Mouse (Mus musculus) ES-E14 (cell line): ENCODE measurements around the gene Magi2. TPM values are rescaled to one million over a fixed set of nuclear protein-coding genes. Genes with fewer than 3 reads are reported as not detected.

Source experiments
- DNase-seq: peaks from one replicate; pipeline ENCODE4 v3.0.0-alpha.2; 2013; ENCODE audit warnings: low read depth, low spot score
- H3K27ac ChIP-seq: 2 replicates; pipeline ENCODE4 v1.5.1; 2012; ENCODE audit warnings: low read depth, mild to moderate bottlenecking, low read length, moderate library complexity, mixed read lengths; ENCODE audit not compliant: poor library complexity, insufficient read depth, severe bottlenecking
- H3K36me3 ChIP-seq: 2 replicates; pipeline ENCODE4 v1.6.1; 2012; ENCODE audit warnings: mild to moderate bottlenecking, low read length, moderate library complexity, mixed read lengths; ENCODE audit not compliant: control insufficient read depth, poor library complexity, insufficient read depth, severe bottlenecking
- H3K4me1 ChIP-seq, 2 experiments: fragments of 150-350 bp in 1 of 2; sonication (generic) in 1 of 2; 2 replicates each; pipeline ENCODE4 v1.6.1; 2012; ENCODE audit warnings: low read length in 2 of 2, mild to moderate bottlenecking in 1 of 2, mixed read lengths in 1 of 2; ENCODE audit not compliant: control insufficient read depth in 2 of 2, insufficient read depth in 2 of 2, poor library complexity in 1 of 2
- H3K4me3 ChIP-seq, 2 experiments: fragments of 150-350 bp in 1 of 2; sonication (generic) in 1 of 2; 2 replicates each; pipeline ENCODE4 v1.5.1; 2012; ENCODE audit warnings: low read length in 2 of 2, low read depth in 1 of 2, mild to moderate bottlenecking in 1 of 2, mixed read lengths in 1 of 2; ENCODE audit not compliant: insufficient read depth in 1 of 2, poor library complexity in 1 of 2, severe bottlenecking in 1 of 2
- H3K9ac ChIP-seq: 2 replicates; pipeline ENCODE4 v1.6.1; 2012; ENCODE audit warnings: low read depth, mild to moderate bottlenecking, low read length, mixed read lengths; ENCODE audit not compliant: poor library complexity, insufficient read depth, severe bottlenecking
- H3K9me3 ChIP-seq: fragments of 150-350 bp; sonication (generic); 2 replicates; pipeline ENCODE4 v1.6.1; 2012; ENCODE audit warnings: low read depth, mild to moderate bottlenecking, low read length; ENCODE audit not compliant: control insufficient read depth, insufficient read depth
- CHD2 ChIP-seq: IDR thresholded peaks from 2 replicates; pipeline ENCODE4 v1.6.1; 2014; ENCODE audit warnings: mild to moderate bottlenecking, low read depth, low read length, inconsistent platforms
- HCFC1 ChIP-seq: IDR thresholded peaks from 2 replicates; pipeline ENCODE4 v1.6.1; 2012; ENCODE audit warnings: low read length, inconsistent platforms, borderline replicate concordance; ENCODE audit not compliant: insufficient read depth
- MAFK ChIP-seq: IDR thresholded peaks from 2 replicates; pipeline ENCODE4 v1.6.1; 2014; ENCODE audit warnings: mild to moderate bottlenecking, low read depth, low read length, inconsistent platforms; ENCODE audit not compliant: insufficient read depth
- ZC3H11A ChIP-seq: IDR thresholded peaks from 2 replicates; pipeline ENCODE4 v1.6.1; 2012; ENCODE audit warnings: low read depth, mild to moderate bottlenecking, inconsistent platforms, low read length, borderline replicate concordance
- ZNF384 ChIP-seq: IDR thresholded peaks from 2 replicates; pipeline ENCODE4 v1.6.1; 2012; ENCODE audit warnings: low read depth, low read length, inconsistent platforms
- in situ Hi-C, 2 experiments: fragments of 600-800 bp; cut with MboI; formaldehyde crosslinking; loops; one replicate each; pipeline ENCODE4 v1.15.1; 2025; ENCODE audit warnings: low sequenced_read_pairs in 2 of 2, inconsistent platforms in 1 of 2; ENCODE audit not compliant: unreplicated experiment in 2 of 2
- total RNA-seq: library from RNA; depleted of rRNA; stranded (reverse); fragments of 300-350 nt; gene quantifications from 2 replicates; pipeline ENCODE4 v1.2.3, GENCODE M21; 2012; rRNA removed

Gene Magi2
- total RNA-seq: 0.85 and 1.2 TPM in 2 replicates

GRCm38 (mm10) chr5:19226866-19227243 is at the start of gene Magi2:
Gene Magi2, plus strand, starts transcription at chr5:19227036.
- H3K9me3 ChIP-seq: no peaks in the 10 kb centered on the region
- peak within 1 kb of the TSS; percentile 74 for H3K9ac ChIP-seq
- no peaks in the 10 kb centered on the region for H3K36me3 ChIP-seq
- DNase-seq: peak; percentile 20
- 0 out of 4 replicates have a peak, but pooled peaks cover 0 to 3% of the 10 kb centered on the region in 2 experiments for H3K4me1 ChIP-seq
- H3K27ac ChIP-seq: no peak within 1 kb of the TSS
- no peak for TF ChIP-seq HCFC1
- no peak for TF ChIP-seq ZC3H11A
- no peak for TF ChIP-seq ZNF384
- TF ChIP-seq MAFK: no peak
- TF ChIP-seq CHD2: no peak
- in situ Hi-C loops: no loop called here
- H3K4me3 ChIP-seq: peak within 1 kb of the TSS; percentile 71 to 86

- TF ChIP-seq MAFK: no peak
- TF ChIP-seq ZNF384: no peak
- no peak for TF ChIP-seq HCFC1
- Histone ChIP-seq H3K4me1 (no peaks in the 10 kb centered on the region), H3K27ac (no peak overlapping the region), H3K9me3 (no peaks in the 10 kb centered on the region), H3K36me3 (no peaks in the 10 kb centered on the region), H3K4me3 (no peak overlapping the region), H3K9ac (no peak overlapping the region)
- DNase-seq: no peak
- in situ Hi-C loops: no loop called here
Observed at GRCm38 (mm10) chr5:19178594-19178993, 48.2 kb upstream of the Magi2 start.

- DNase-seq: no peak
- in situ Hi-C loops: no loop called here
- H3K4me1 ChIP-seq: no peaks in the 10 kb centered on the region
- no peak overlapping the region for H3K27ac ChIP-seq
- H3K36me3 ChIP-seq: no peaks in the 10 kb centered on the region
- no peak overlapping the region for H3K4me3 ChIP-seq
- H3K9me3 ChIP-seq: no peaks in the 10 kb centered on the region
- TF ChIP-seq MAFK (no peak), HCFC1 (no peak), ZC3H11A (no peak), CHD2 (no peak), ZNF384 (no peak)
- H3K9ac ChIP-seq: no peak overlapping the region
Observed at GRCm38 (mm10) chr5:19186175-19186574, 40.7 kb upstream of the Magi2 start.

- Histone ChIP-seq H3K4me3 (no peak overlapping the region), H3K36me3 (no peaks in the 10 kb centered on the region), H3K4me1 (no peaks in the 10 kb centered on the region), H3K9me3 (no peaks in the 10 kb centered on the region), H3K27ac (no peak overlapping the region), H3K9ac (no peak overlapping the region)
- TF ChIP-seq HCFC1 (no peak), ZNF384 (no peak), MAFK (no peak), ZC3H11A (no peak), CHD2 (no peak)
- in situ Hi-C loops: no loop called here
- no peak for DNase-seq
Observed at GRCm38 (mm10) chr5:19211665-19212064, 15.2 kb upstream of the Magi2 start.
